Mouse (Mus musculus) brain, embryonic 14.5 days (tissue): Measurements from ENCODE around the gene Lancl3. TPM values are rescaled to one million over a fixed set of nuclear protein-coding genes. Genes with fewer than 3 reads are reported as not detected.
"Not testable (repeated sequence)": the region's sequence is repeated elsewhere in the genome, so short reads cannot be mapped to it uniquely, and the experiment has no call there.

Experiments
- DNase-seq: peaks from one replicate; pipeline ENCODE4 v3.0.0-alpha.2; 2011; ENCODE audit warnings: low read depth
- CTCF ChIP-seq: fragments of 200-500 bp; IDR thresholded peaks from 2 replicates; pipeline ENCODE4 v1.5.1; 2012; ENCODE audit warnings: inconsistent platforms, mild to moderate bottlenecking, moderate library complexity, borderline replicate concordance; ENCODE audit not compliant: insufficient read depth, insufficient read length; ENCODE audit errors: extremely low read depth
- POLR2A ChIP-seq: fragments of 200-500 bp; IDR thresholded peaks from 2 replicates; pipeline ENCODE4 v1.6.1; 2012; ENCODE audit warnings: mild to moderate bottlenecking, inconsistent platforms, borderline replicate concordance; ENCODE audit not compliant: poor library complexity, insufficient read depth, insufficient read length, severe bottlenecking; ENCODE audit errors: extremely low read depth
- polyA plus RNA-seq: library from polyadenylated mRNA; depleted of rRNA; stranded (reverse); fragments of >200 nt; gene quantifications from 2 replicates; pipeline ENCODE4 v1.2.3, GENCODE M21; 2012; rRNA removed

The Lancl3 gene
- polyA plus RNA-seq, 1 experiment, result 2.8 TPM

GRCm38 (mm10) chrX:9259267-9259666, 59.6 kb downstream of the Lancl3 start:
- TF ChIP-seq CTCF, result no peak
- TF ChIP-seq POLR2A, result no peak
- no peak for DNase-seq

- DNase-seq, result no peak
- TF ChIP-seq POLR2A, result no peak
- TF ChIP-seq CTCF, result no peak
Measured at GRCm38 (mm10) chrX:9271112-9271511, 71.4 kb downstream of the Lancl3 start.

- no peak for DNase-seq
- no peak for TF ChIP-seq POLR2A
- TF ChIP-seq CTCF, result no peak
Measured at GRCm38 (mm10) chrX:9271947-9272459, 72.3 kb downstream of the Lancl3 start.

DNA sequence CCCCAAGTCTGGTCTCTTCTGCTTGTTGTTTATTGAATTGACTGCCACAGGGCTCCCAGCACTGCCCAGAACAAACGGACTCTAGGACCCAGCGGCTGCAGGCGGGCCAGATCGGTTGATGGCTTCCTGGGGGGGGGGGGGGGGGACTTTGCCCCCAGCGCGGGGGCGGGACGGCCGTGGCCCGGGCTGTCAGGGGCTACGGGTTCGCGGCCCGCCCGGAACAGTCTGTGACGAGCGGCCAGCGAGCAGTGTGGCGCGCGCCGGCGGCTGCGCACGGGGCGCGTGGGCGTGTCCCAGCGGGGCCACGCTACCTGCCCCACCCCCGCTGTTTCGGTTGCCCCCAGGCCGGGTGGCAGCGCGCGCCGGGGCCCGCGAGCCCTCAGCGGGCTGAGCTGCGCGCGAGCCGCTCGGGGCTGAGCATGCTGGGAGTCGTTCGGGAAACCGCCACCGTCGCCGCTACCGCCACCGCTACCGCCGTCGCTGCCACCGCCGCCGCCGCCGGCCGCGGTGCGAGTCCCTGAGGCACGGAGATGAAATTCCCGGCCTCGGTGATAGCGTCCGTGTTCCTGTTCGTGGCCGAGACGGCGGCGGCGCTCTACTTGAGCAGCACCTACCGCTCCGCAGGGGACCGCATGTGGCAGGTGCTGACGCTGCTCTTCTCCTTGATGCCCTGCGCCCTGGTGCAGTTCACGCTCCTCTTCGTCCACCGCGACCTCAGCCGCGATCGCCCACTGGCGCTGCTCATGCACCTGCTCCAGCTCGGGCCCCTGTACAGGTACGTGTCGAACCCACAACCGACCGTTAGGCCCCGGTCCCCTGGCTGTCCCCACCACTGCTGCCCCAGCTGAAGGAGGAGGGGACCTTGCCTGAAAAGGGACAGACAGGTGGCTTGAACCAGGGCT, 73.0 kb downstream of the Lancl3 start, which contains the start of gene Xk:
Gene Xk, plus strand, starts transcription at position 297 of the 902 bp plus-strand sequence.
- peak; percentile 83 for DNase-seq
- TF ChIP-seq POLR2A (0 out of 2 replicates have a peak, but pooled peaks have one; percentile 13), CTCF (no peak)

DNA sequence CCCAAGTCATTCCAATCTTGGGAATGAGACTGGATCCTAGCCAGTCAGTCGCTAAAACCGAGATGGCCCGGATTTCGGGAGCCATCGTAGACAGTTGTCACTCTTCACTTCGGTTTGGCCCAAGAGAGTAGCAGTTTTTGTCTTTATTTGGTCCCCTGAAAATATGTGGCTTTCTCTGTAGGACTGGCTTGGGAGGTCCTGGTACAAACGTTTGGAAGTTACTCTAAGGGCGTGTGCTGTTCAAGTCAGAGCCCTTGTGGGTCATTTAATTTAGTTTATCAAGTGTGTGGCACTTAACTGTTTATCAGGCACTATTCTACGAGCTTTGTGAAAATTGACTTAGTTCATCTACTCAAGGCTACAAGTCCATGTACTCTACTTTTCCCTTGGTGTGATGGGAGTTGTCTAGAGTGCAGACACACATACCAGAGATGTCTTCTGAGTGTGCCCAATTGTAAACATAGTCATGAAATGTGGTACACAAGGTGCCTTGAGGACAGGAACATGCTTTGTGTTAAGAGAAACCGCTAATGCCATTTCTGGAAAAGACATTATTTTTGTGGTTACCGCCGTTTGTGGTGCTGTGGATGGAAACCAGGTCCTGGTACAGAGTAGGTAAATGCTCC, 73.8 kb downstream of the Lancl3 start:
- no peak for DNase-seq

DNA sequence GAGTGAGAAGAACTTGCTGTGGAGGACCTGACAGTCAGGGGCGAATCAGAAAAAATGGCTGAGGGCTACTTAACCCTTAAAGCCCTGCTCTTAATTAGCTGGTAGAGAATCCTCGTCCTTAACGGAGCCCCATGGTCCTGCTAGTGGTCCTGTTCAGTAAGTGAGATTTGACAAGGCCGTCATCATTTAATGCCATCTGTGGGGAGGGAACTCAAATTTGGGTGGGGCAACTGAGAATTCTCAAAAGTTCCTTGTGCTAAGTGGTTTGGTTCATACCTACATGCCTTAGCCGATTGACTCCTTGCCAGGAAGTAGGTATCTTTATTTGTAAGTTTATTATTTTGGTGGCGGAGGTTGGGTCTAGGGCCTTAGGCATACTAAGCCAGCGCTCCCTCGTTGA, 74.6 kb downstream of the Lancl3 start:
- no peak for DNase-seq
- TF ChIP-seq CTCF (no peak), POLR2A (no peak)

More for the DNA sequence above, 73.8 kb downstream of the Lancl3 start:
- no peak for TF ChIP-seq POLR2A

DNA sequence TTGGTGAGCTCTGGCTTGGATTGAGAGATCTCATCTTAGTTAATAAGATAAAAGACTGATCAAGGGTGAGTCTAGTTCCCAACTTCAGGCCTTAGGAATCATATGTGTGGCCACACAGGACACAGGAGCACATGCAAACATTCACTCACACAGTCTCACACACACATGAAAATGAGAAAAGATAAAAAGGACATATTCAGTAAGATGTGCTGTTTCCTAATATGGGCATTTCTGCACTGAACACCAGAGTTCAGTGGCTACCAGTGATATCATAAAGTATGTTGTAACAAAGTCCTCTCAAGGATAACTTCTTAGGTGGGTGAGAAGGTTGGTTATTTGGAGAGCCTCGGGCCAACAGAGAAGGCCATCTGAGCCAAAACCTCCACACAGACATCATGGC, 83.8 kb downstream of the Lancl3 start, which contains the start of gene H2al1m:
Gene H2al1m, plus strand, starts transcription at position 301 of the 400 bp plus-strand sequence.
- DNase-seq, result not testable (repeated sequence)

- DNase-seq, result not testable (repeated sequence)
Measured at GRCm38 (mm10) chrX:9293140-9293829, 93.6 kb downstream of the Lancl3 start.

DNA sequence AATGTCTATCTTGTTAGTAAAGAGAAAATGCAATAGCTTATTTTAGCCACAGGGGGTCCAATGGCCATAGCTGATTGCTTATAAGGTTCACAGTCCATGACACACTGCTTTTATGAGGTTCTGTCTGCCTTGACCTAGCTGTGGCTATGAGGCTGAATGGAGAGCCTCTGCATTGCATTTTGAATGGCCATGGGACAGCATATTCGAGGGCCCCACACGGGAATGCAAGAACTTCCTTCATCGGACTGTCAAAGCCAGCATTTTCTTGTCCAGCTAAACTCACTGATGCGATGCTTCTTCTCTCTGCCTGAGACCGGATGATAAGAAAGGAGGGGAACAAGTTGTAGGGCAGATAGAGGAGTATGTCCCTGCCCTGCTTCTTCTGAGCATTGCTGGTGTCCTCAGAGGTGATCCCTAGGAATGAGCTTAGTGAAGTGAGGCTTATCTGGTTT, 98.7 kb downstream of the Lancl3 start:
- no peak for TF ChIP-seq CTCF
- no peak for TF ChIP-seq POLR2A
- DNase-seq, result no peak

- DNase-seq, result no peak
- no peak for TF ChIP-seq POLR2A
- no peak for TF ChIP-seq CTCF
Measured at GRCm38 (mm10) chrX:9302791-9303190, 103.1 kb downstream of the Lancl3 start.

DNA sequence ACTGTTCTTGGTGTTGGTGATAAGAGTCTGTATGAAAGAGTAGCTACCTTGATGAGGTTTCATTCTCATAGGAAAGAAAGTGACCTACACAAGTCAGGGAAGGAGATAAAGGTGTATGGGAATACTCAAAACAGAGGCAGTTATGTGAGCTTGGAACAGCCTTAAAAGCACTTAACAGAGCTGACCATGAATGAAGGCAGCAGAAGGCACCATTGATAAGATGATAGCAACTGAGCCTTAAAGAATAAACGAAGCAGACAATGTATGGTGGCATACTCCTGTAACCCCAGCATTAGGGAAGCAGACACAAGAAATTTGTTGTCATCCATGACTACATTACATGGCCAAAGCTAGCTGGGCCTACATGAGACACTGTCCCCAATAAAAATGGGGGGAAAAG, 103.8 kb downstream of the Lancl3 start:
- no peak for DNase-seq
- no peak for TF ChIP-seq POLR2A

DNA sequence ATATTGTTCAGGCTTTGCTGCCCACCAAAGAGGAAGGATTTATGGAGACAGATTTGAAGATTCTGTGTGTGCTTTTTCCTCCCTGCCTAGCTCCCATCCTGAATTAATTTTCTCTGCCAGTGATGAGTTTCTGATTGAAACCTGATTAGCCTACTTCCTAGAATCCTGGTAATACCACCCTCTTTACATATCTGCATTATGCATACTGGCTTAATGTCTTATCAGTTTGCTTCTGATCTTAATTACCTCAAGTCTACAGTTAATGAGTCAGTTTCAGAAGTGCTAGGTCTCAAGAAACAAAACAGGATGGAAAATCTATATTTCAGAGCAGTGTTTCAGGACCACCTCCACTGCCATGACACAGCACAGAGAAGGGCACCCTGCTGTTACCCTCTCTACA, 116.8 kb downstream of the Lancl3 start:
- not testable (repeated sequence) for DNase-seq

Other genes starting within 250 kb of the Lancl3 start
- not detected in 2 replicates for gene Fthl17b, start 236.9 kb upstream of the Lancl3 start, polyA plus RNA-seq
- not detected in 2 replicates for gene Fthl17c, start 223.3 kb upstream of the Lancl3 start, polyA plus RNA-seq
- gene Fthl17d, start 213.1 kb upstream of the Lancl3 start, polyA plus RNA-seq, result not detected in 2 replicates
- not detected in 2 replicates for gene Fthl17e, start 166.4 kb upstream of the Lancl3 start, polyA plus RNA-seq
- not detected in 2 replicates for gene Fthl17f, start 136.9 kb upstream of the Lancl3 start, polyA plus RNA-seq
- not detected in 2 replicates for gene 4930402K13Rik, start 95.3 kb upstream of the Lancl3 start, polyA plus RNA-seq
- gene Gm14862, start 57.0 kb downstream of the Lancl3 start, polyA plus RNA-seq, result not detected in 2 replicates
- 3.5 and 5.1 TPM in 2 replicates for gene Xk, start 72.9 kb downstream of the Lancl3 start, polyA plus RNA-seq
- gene H2al1m, start 83.9 kb downstream of the Lancl3 start, polyA plus RNA-seq, result 0.43 and 0.46 TPM in 2 replicates
- gene H2al1k, start 150.7 kb downstream of the Lancl3 start, polyA plus RNA-seq, result not detected in 2 replicates